Mouse (Mus musculus) lung, postnatal 0 days (tissue): ENCODE results near the gene Cux1.

Experiments used
- CTCF ChIP-seq: IDR thresholded peaks from 2 replicates; pipeline ENCODE4 v1.5.1; 2016; ENCODE audit warnings: antibody characterized with exemption, mild to moderate bottlenecking
- EP300 ChIP-seq: IDR thresholded peaks from 2 replicates; pipeline ENCODE4 v1.6.1; 2016; ENCODE audit warnings: antibody characterized with exemption, mild to moderate bottlenecking, control low read depth

DNA sequence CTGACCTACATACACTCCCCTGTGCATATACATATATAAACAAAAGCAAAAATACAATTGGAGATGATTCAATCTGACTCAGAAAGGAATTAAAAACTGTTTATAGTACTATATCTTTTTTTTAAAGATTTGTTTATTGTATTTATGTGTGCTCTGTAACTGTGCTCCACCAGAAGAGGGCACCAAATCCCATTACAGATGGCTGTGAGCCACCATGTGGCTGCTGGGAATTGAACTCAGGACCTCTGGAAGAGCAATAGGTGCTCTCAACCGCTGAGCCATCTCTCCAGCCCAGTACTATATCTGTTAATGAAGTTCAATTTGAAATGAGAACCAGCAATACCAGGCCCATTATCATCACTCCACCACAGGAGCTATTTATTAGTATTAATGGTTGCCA, 187.9 kb downstream of the Cux1 start:
- TF ChIP-seq CTCF (peak; percentile 52), EP300 (no peak)
